Mouse (Mus musculus) cortical plate, adult 2 months (tissue): ENCODE data around the gene Tmem201. TPM values are rescaled to one million over a fixed set of nuclear protein-coding genes. Genes with fewer than 3 reads are reported as not detected.

Experiments used
- H3K27ac ChIP-seq: fragments of 200-500 bp; 2 replicates; pipeline ENCODE4 v1.5.1; 2012; ENCODE audit warnings: low read length, control low read depth, inconsistent platforms; ENCODE audit not compliant: insufficient read depth
- H3K4me1 ChIP-seq: fragments of 200-500 bp; 2 replicates; pipeline ENCODE4 v1.6.1; 2011; ENCODE audit warnings: low read length; ENCODE audit not compliant: control insufficient read depth, insufficient read depth
- H3K4me3 ChIP-seq: fragments of 200-500 bp; 2 replicates; pipeline ENCODE4 v1.5.1; 2011; ENCODE audit warnings: mild to moderate bottlenecking, low read length, control low read depth; ENCODE audit not compliant: insufficient read depth
- CTCF ChIP-seq: fragments of 200-500 bp; IDR thresholded peaks from 2 replicates; pipeline ENCODE4 v1.5.1; 2011; ENCODE audit warnings: mild to moderate bottlenecking, control low read depth, low read length; ENCODE audit not compliant: insufficient read depth; ENCODE audit errors: extremely low read depth
- POLR2A ChIP-seq: fragments of 200-500 bp; IDR thresholded peaks from 2 replicates; pipeline ENCODE4 v1.6.1; 2011; ENCODE audit warnings: mild to moderate bottlenecking, low read length, control low read depth; ENCODE audit not compliant: insufficient read depth; ENCODE audit errors: extremely low read depth
- polyA plus RNA-seq: library from polyadenylated mRNA; depleted of rRNA; stranded (reverse); fragments of >200 nt; gene quantifications from 2 replicates; pipeline ENCODE4 v1.2.3, GENCODE M21; 2012

The Tmem201 gene
- polyA plus RNA-seq, 1 experiment, result 75.0 TPM

DNA sequence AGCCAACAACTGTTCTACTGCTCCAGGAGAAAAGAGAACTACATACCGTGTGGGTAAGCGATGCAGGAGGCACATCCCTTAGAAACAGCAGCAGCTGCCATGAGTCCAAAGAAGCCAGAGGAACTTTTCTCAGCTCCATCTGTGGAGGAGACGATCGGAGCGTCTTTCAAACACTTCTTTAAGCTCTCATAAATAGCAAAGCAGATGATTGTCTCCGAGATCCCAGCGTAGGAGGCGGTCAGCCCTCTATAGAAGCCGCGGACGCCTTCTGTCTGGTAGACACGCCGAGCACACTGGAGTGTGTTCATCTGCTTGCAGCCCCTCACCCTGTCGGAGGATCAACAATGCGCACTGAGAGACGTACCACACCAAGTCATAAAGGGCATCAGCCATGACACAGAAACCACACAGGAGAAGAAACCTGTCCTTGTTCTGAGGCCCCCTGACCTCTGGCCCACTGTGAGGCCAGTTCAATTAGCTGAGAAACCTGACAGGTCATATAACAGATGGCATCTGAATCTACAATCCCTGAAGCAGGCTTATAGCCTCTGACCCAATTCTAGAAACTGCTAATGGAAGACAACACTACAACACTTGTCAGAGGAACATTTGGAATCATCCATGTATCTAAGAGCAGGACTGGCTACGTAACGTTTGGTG, 11.3 kb upstream of the Tmem201 start:
- Histone ChIP-seq H3K27ac (no peak overlapping the region), H3K4me1 (peaks cover 4% of the 10 kb centered on the region; the same call in 1 of the 2 replicates), H3K4me3 (no peak overlapping the region)
- no peak for TF ChIP-seq CTCF

DNA sequence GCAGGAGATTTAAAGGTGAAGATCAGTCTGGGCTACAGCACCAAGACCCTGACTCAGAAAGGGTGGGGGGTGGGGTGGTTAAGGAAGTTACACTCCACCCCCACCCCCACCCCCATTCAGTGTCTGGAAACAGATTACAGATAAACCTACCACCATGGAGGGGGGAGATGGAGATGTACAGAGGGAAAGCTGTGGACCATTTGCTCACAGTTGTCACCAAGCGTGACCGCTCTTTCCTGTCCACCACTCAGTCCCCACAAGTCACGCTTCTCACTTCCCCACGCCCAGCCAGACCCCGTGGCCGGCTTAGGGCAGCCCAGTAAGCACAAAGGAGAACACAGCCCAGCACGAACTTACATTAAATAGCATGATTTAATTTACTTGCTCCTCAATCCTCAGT, 6.3 kb upstream of the Tmem201 start:
- Histone ChIP-seq H3K4me1 (peaks cover 3% of the 10 kb centered on the region; the same call in 1 of the 2 replicates), H3K27ac (no peak overlapping the region), H3K4me3 (no peak overlapping the region)
- TF ChIP-seq POLR2A (no peak), CTCF (no peak)

- Histone ChIP-seq H3K27ac (no peak overlapping the region), H3K4me1 (no peaks in the 10 kb centered on the region), H3K4me3 (no peak overlapping the region)
- no peak for TF ChIP-seq CTCF
- TF ChIP-seq POLR2A, result no peak
Observed at GRCm38 (mm10) chr4:149742011-149742530, 4.2 kb upstream of the Tmem201 start.

- peaks cover 4% of the 10 kb centered on the region; the same call in 1 of the 2 replicates for H3K4me1 ChIP-seq
- no peak overlapping the region for H3K27ac ChIP-seq
- H3K4me3 ChIP-seq, result no peak overlapping the region
- no peak for TF ChIP-seq CTCF
- no peak for TF ChIP-seq POLR2A
Observed at GRCm38 (mm10) chr4:149740301-149740700, 2.5 kb upstream of the Tmem201 start.

GRCm38 (mm10) chr4:149739478-149739877, 1.6 kb upstream of the Tmem201 start:
- H3K4me3 ChIP-seq, result no peak overlapping the region
- H3K27ac ChIP-seq, result no peak overlapping the region
- no peak for TF ChIP-seq CTCF
- no peak for TF ChIP-seq POLR2A
- H3K4me1 ChIP-seq, result peaks cover 9% of the 10 kb centered on the region

DNA sequence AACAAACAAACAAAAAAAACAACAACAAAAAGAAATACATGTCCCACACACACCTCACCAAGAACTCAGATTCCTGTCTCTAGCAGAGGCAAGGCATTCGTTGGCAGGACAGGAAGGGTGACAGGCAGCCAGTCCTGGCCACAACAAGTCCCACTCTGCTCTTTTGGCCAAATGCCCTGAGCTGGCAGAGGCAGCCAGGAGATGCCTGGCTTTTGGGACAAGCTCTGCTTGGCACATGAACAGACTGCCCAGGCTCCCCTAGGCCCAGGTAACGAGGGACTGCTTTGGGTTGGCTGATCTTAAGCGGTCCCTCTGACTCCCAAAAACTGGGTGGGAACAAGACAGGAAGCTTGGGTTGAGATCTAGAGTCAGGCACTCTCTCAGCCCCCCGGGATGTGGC, 1.3 kb downstream of the Tmem201 start:
- no peak overlapping the region for H3K27ac ChIP-seq
- peaks cover 18% of the 10 kb centered on the region for H3K4me1 ChIP-seq
- TF ChIP-seq CTCF (no peak), POLR2A (no peak)
- peak overlapping the region; percentile 59 for H3K4me3 ChIP-seq

GRCm38 (mm10) chr4:149735624-149736250, 2.1 kb downstream of the Tmem201 start:
- Histone ChIP-seq H3K4me3 (peak overlapping the region; percentile 59; the same call in 1 of the 2 replicates), H3K4me1 (peaks cover 18% of the 10 kb centered on the region), H3K27ac (no peak overlapping the region)
- TF ChIP-seq POLR2A, result no peak
- TF ChIP-seq CTCF, result no peak

GRCm38 (mm10) chr4:149734730-149735475, 2.9 kb downstream of the Tmem201 start:
- peaks cover 18% of the 10 kb centered on the region for H3K4me1 ChIP-seq
- no peak overlapping the region for H3K27ac ChIP-seq
- no peak overlapping the region for H3K4me3 ChIP-seq
- TF ChIP-seq CTCF (no peak), POLR2A (no peak)

DNA sequence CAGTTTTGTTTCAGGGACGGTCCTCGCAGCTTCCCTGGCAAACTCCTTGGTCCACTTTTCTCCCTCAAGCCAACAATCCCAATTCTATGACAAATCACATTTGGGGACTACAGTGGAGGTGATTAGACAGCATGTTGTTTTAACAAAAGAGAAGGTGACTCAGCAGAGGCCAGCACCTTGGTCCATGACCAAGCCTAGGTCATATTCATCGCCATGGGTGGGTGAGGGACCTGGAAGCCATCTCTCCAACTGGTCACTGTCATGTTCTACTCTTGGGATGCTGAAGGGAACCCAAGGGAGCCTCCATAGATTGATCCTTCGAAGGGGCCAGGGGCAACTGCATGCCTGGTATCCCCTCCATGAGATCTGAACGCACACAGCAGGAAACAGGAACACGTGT, 3.6 kb downstream of the Tmem201 start:
- H3K4me1 ChIP-seq, result peaks cover 18% of the 10 kb centered on the region

More for the DNA sequence above, 3.6 kb downstream of the Tmem201 start:
- Histone ChIP-seq H3K27ac (no peak overlapping the region), H3K4me3 (no peak overlapping the region)
- TF ChIP-seq POLR2A, result no peak
